Mouse (Mus musculus) ES-Bruce4 (cell line): ENCODE results near the gene Igf1r.

ENCODE experiments used
- CTCF ChIP-seq: IDR thresholded peaks from one replicate; pipeline ENCODE4 v1.8.1; 2011; ENCODE audit warnings: low read depth, low read length
- EP300 ChIP-seq: IDR thresholded peaks from 2 replicates; pipeline ENCODE4 v1.6.1; 2011; ENCODE audit warnings: low read depth, low read length; ENCODE audit not compliant: insufficient read depth
- POLR2A ChIP-seq: IDR thresholded peaks from one replicate; pipeline ENCODE4 v1.8.1; 2011; ENCODE audit warnings: low read length; ENCODE audit not compliant: insufficient read depth

GRCm38 (mm10) chr7:68096411-68096810 lies 143.8 kb downstream of the Igf1r start:
- TF ChIP-seq CTCF (no peak), POLR2A (no peak), EP300 (no peak)
